Mouse (Mus musculus) megakaryocyte, embryonic 14.5 days (primary cell): ENCODE data around the gene Nme4. TPM values are rescaled to one million over a fixed set of nuclear protein-coding genes. Genes with fewer than 3 reads are reported as not detected.
A peak's percentile ranks its signal among the peaks of the same experiment; 100 is the strongest.

Experiments used
- H3K27me3 ChIP-seq: replicated peaks from 2 replicates; pipeline ENCODE3; 2012; ENCODE audit warnings: inconsistent platforms
- H3K36me3 ChIP-seq: replicated peaks from 2 replicates; pipeline ENCODE3; 2012; ENCODE audit warnings: low read length, inconsistent platforms, mixed read lengths
- H3K4me1 ChIP-seq: 2 replicates; pipeline ENCODE4 v1.6.1; 2012; ENCODE audit warnings: inconsistent platforms
- H3K4me3 ChIP-seq: replicated peaks from 2 replicates; pipeline ENCODE3; 2012; ENCODE audit warnings: moderate library complexity, mild to moderate bottlenecking, inconsistent platforms
- H3K9me3 ChIP-seq: 2 replicates; pipeline ENCODE4 v1.6.1; 2012; ENCODE audit warnings: inconsistent platforms
- FLI1 ChIP-seq: IDR thresholded peaks from 2 replicates; pipeline ENCODE4 v1.6.1; 2012; ENCODE audit warnings: low read length, inconsistent platforms, mixed read lengths
- GATA1 ChIP-seq: IDR thresholded peaks from 3 replicates; pipeline ENCODE4 v1.6.1; 2012; ENCODE audit warnings: mixed read lengths, low read length, inconsistent platforms, borderline replicate concordance
- polyA plus RNA-seq: library from polyadenylated mRNA; stranded (reverse); fragments of >175 nt; gene quantifications from 2 replicates; pipeline ENCODE4 v1.2.3, GENCODE M21; 2012; ENCODE audit warnings: low replicate concordance; ENCODE audit not compliant: insufficient read depth

Nme4 gene
- 28.9 and 32.8 TPM in 2 replicates for polyA plus RNA-seq

DNA sequence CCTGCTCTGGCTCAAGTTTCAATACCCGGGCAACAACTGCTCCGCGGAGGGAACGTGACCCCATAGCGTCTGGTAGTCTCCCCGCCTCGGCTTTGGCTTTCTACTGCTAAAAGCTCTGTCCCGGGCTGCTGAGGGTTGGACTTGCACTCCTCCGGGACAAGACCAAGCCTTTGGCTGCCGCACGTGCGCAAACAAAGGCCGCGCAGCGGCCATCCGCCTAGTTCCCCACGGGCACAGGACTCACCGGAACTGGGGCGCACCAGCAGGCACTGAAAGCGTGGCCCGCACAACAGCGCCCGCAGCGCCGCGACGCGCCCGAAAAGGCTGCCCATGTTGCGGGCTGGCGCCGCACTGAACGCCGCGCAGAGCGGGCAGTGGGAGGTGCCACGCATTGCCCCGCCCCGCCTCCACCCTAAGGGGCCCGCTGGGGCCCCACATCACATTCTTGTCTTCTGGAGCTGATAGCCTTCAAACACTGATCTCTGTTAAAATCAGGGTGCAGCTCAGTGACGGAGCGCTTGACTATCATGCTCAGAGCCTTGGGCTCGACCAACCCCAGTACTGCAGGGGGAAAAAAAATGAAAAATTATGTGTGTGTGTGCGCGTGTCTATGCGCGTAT is at the start of gene Nme4:
Gene Nme4 (minus strand): TSS at position 482 of the 620 bp plus-strand sequence.
- peaks cover 4% of the 10 kb centered on the region for H3K36me3 ChIP-seq
- peaks cover 29% of the 10 kb centered on the region for H3K27me3 ChIP-seq
- peaks cover 29% of the 10 kb centered on the region for H3K4me1 ChIP-seq
- peaks cover 4% of the 10 kb centered on the region for H3K9me3 ChIP-seq
- H3K4me3 ChIP-seq = peak within 1 kb of the TSS; percentile 91
- TF ChIP-seq GATA1 (no peak), FLI1 (no peak)

DNA sequence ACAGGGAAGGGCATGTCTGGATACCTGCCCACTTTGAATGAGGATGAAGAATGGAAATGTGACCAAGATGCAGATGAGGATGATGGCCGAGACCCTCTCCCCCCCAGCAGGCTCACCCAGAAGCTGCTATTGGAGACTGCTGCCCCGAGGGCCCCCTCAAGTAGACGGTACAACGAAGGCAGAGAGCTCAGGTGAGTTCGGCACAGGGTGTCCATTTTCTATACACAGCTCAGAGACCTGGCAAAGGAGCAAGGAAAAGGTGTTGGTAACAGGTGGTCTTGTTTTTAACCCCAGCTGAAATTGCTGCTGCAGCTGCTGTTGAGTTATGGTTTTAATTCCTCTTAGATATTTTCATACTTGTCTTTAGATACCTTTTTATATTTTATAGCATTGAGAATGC is 48.0 kb upstream of the Nme4 start:
- TF ChIP-seq GATA1 (no peak), FLI1 (no peak)
- H3K4me3 ChIP-seq = no peak overlapping the region
- H3K27me3 ChIP-seq = no peaks in the 10 kb centered on the region
- peaks cover 54% of the 10 kb centered on the region for H3K4me1 ChIP-seq
- peaks cover 60% of the 10 kb centered on the region for H3K36me3 ChIP-seq
- no peaks in the 10 kb centered on the region for H3K9me3 ChIP-seq

DNA sequence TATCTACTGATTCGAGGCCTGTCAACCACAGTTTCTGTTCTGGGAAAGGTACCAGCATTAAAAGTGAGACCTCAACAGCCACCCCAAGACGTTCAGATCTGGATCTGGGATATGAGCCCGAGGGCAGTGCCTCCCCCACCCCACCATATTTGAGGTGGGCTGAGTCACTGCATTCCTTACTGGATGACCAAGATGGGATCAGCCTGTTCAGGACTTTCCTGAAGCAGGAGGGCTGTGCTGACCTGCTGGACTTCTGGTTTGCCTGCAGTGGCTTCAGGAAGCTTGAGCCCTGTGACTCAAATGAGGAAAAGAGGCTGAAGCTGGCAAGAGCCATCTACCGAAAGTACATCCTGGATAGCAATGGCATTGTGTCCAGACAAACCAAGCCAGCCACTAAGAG is 47.4 kb upstream of the Nme4 start:
- Histone ChIP-seq H3K4me1 (peaks cover 59% of the 10 kb centered on the region), H3K36me3 (peaks cover 54% of the 10 kb centered on the region), H3K4me3 (no peak overlapping the region), H3K27me3 (no peaks in the 10 kb centered on the region), H3K9me3 (no peaks in the 10 kb centered on the region)
- TF ChIP-seq GATA1 (no peak), FLI1 (no peak)

DNA sequence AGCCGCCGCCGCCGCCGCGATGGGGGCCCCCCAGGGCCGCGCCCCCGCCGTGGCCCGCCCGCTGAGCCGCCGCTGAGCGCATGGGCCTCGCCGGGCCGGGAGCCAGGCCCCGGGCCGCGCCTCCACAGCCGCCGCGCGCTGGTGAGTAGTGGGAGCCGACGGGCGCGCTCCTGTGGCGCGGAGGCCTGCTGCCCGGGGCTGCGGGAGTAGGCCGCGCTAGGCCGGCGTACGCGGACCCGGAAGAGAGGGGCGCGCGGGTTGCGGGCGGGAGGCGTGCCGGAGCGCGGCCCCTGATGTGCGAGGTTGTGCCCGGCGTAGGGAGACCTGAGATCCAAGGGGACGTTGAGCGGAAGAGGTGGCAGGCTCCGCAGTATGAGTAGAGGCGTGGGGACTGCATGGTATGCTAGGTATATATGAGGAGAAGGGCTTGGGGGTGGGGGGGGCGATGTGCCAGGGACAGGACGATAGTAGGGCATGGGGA is 43.5 kb upstream of the Nme4 start:
- TF ChIP-seq GATA1 = no peak
- no peak for TF ChIP-seq FLI1
- Histone ChIP-seq H3K4me3 (peak overlapping the region; percentile 98), H3K4me1 (peaks cover 54% of the 10 kb centered on the region), H3K27me3 (no peaks in the 10 kb centered on the region), H3K9me3 (no peaks in the 10 kb centered on the region), H3K36me3 (peaks cover 23% of the 10 kb centered on the region)

DNA sequence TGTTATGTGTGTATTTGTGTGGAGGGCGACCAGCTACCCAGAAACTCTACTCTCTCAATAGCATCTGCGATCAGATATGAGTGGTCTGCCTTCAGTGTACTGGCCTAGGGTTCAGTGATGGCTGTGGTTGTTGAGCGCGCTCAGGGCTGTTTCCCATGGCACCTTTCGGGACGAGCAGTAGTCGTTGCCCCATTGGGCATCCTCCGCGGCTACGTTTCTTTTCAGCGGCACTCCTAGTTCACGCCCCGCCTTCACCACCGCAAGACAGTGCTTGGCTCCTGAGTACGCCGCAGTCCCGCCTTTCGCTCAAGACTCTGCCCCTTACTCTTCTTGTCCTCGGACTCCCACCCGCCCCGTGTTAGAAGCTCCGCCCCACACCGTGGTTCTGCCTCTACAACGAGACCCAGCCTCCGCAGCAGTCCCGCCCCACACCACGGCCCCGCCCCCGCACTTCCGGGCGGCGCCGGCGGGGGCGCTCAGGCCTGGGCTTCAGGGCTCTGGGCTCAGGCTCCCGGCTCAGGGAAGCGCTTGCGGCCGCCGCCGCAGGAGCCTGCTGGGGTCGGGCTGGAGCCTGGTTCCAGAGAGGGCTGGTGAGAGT is 42.9 kb upstream of the Nme4 start, which contains the start of gene Axin1:
Gene Axin1 (plus strand): TSS at position 450 of the 598 bp plus-strand sequence.
- Histone ChIP-seq H3K4me1 (peaks cover 54% of the 10 kb centered on the region), H3K27me3 (no peaks in the 10 kb centered on the region), H3K4me3 (peak within 1 kb of the TSS; percentile 98), H3K36me3 (peaks cover 19% of the 10 kb centered on the region), H3K9me3 (no peaks in the 10 kb centered on the region)
- TF ChIP-seq FLI1 = no peak
- TF ChIP-seq GATA1 = no peak; the same call in 2 of the 3 replicates

DNA sequence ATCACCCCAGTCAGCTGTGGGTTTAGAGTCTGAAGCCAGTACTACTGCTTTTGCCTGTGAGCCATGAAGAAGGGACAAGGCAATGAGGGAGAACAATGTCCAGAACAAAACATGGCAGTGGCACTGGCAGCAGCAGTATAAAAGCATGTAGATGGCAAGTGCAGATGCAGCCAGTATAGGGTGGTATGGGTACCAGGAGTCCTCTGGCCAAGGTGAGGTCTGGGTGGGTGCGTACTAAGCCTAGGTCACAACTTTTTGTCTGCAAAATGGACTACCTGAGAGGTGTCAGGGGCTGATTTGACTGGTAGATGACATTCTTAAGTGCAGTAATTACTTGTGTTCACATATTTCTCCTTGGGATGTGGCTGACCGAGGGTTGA is 42.3 kb upstream of the Nme4 start:
- Histone ChIP-seq H3K9me3 (no peaks in the 10 kb centered on the region), H3K27me3 (no peaks in the 10 kb centered on the region), H3K4me1 (peaks cover 48% of the 10 kb centered on the region), H3K4me3 (peak overlapping the region; percentile 98), H3K36me3 (peaks cover 16% of the 10 kb centered on the region)
- TF ChIP-seq GATA1 = no peak

DNA sequence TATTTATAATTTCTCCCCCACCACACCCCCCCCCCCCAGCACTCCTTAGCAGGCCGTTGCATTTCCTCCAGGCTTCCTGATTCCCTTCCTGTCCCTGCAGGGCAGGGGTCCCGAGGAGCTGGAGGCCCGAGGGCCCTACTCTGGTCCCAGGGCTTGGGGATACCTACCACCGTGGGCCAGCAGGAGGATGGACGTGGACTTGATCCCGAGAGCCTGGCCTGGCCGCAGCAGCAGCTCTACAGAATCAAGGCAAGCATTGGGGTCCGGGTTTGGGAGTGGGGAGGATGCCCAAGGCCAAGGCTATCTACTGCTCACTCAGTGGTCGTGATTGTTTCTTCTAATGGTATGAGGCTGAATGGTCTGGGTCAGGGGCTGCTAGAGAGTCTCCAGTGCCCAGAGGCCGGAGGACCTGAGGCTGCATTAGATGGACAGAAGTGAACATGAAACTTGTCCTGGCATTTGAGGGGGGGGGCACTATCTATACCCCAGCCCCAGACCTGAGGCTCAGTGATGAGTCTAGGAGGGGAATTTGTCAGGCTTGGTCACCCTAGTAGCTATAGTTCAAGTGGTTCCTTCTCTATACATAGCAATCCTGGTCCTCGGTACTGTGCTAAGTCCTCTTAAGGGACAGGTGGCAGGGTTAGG is 41.8 kb upstream of the Nme4 start:
- no peak overlapping the region for H3K4me3 ChIP-seq
- peaks cover 16% of the 10 kb centered on the region for H3K36me3 ChIP-seq
- TF ChIP-seq FLI1 (no peak), GATA1 (no peak)
- no peaks in the 10 kb centered on the region for H3K9me3 ChIP-seq
- H3K27me3 ChIP-seq = no peaks in the 10 kb centered on the region
- H3K4me1 ChIP-seq = peaks cover 43% of the 10 kb centered on the region

DNA sequence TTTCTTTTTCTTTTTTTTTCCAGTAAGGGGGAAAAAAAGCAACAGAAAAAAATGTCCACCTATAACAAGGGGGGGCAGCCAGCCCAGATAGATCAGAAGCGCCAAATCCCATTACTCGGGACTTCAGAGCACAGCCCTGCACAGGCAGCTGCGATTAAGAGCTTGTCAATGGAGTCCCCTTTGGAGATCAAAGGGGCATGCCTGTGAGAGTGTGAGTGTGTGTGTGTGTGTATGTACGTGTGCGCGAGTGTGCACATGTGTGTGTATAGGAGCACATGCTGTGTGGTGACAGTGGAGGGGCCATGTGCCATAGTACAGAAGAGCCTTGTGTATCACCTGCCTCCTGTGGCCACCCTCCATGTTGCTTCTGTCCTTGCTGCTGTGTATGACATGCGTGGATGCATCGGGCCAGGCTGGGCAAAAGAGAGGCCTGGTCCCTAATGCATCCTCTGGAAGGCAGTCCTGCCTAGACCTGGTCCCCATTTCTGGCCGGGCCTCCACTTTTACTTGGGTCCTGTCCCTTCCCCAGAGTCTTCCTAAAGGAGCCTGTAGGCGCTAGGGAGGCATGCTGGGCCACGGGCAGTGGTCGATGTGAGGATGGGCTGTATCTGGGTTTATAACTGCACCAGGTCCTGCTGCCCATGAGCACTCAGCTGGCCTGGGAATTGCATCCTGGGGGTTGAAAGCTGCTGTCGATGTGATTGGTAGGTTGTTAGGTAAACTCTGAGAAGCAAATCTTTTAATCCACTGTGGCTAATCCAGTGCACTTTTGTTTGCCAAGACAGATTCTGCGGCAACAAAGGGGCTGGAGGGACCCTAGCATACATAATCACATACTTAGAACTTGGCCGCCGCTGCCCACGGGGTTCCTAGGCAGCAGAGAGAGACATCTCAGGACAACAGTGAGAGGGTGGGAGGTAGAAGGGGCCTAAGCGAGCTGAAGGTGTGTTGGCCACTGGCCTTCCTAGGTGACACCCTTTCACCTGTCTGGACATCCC is 36.8 kb upstream of the Nme4 start:
- Histone ChIP-seq H3K4me3 (peak overlapping the region; percentile 36), H3K27me3 (no peaks in the 10 kb centered on the region), H3K9me3 (no peaks in the 10 kb centered on the region), H3K36me3 (peaks cover 63% of the 10 kb centered on the region), H3K4me1 (peaks cover 4% of the 10 kb centered on the region)
- TF ChIP-seq FLI1 (no peak), GATA1 (no peak)

DNA sequence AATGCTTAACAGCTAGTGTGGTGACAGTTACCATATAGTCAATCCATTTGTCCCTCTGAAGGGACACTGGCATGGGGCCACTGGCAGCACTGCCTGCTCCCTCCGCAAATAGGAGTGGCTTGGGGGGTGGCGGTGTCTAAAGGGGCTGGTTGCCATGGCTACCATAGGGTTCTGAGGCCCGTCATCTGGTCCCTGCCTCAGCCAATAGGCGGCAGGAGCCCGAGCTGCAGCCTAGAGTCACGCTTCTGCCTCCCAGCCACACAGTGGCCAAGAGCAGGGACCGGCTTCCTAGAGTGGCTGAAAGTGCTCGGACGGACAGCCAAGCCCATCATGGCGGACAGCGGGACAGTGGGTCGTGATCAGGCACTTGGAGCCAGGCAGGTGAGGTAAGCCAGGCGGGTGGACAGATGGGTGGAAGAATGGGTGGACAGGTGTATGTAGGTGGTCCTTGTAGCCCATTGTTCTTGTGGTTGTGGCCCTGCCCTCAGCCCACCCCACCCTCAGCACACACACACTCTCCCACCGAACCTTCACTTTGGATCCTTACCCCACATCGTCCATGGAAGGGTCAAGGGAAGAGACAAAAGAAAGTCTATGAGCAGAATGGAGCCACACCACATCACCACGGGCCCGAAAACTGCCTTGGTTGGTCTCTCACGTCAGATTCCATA is 35.8 kb upstream of the Nme4 start:
- H3K9me3 ChIP-seq = no peaks in the 10 kb centered on the region
- no peaks in the 10 kb centered on the region for H3K27me3 ChIP-seq
- peaks cover 3% of the 10 kb centered on the region; the same call in 1 of the 2 replicates for H3K4me1 ChIP-seq
- TF ChIP-seq GATA1 (no peak), FLI1 (no peak)
- peaks cover 73% of the 10 kb centered on the region for H3K36me3 ChIP-seq
- H3K4me3 ChIP-seq = no peak overlapping the region
